Mouse (Mus musculus) C2C12 (cell line): ENCODE measurements around the gene Fam129b.

Experiments
- CTCF ChIP-seq: IDR thresholded peaks from one replicate; pipeline ENCODE4 v1.5.1; 2011; ENCODE audit not compliant: control insufficient read depth, insufficient read depth, insufficient read length
- MAX ChIP-seq: IDR thresholded peaks from one replicate; pipeline ENCODE4 v1.6.1; 2011; ENCODE audit warnings: mild to moderate bottlenecking, control low read depth
- MYOG ChIP-seq: IDR thresholded peaks from one replicate; pipeline ENCODE4 v1.6.1; 2011; ENCODE audit not compliant: control insufficient read depth, insufficient read length; ENCODE audit errors: extremely low read depth
- USF1 ChIP-seq: IDR thresholded peaks from one replicate; pipeline ENCODE4 v1.6.1; 2011; ENCODE audit warnings: low read depth, mild to moderate bottlenecking, control low read depth, moderate library complexity

- no peak for TF ChIP-seq CTCF
- TF ChIP-seq USF1: no peak
- no peak for TF ChIP-seq MYOG
- TF ChIP-seq MAX: no peak
Observed at GRCm38 (mm10) chr2:32839261-32839660, 36.7 kb upstream of the Fam129b start.
